Mouse (Mus musculus) midbrain, embryonic 11.5 days (tissue): Measurements from ENCODE around the gene Abca7. TPM values are rescaled to one million over a fixed set of nuclear protein-coding genes. Genes with fewer than 3 reads are reported as not detected.

Experiments
- ATAC-seq: fragments of 200-750 bp; cut with Nextera tagmentation; 2 replicates; pipeline ENCODE4 v1.8.0; 2017; ENCODE audit warnings: moderate TSS enrichment, moderate library complexity; ENCODE audit not compliant: low FRiP score
- DNase-seq: peaks from one replicate; pipeline ENCODE4 v3.0.0; 2015; ENCODE audit warnings: low spot score; ENCODE audit errors: missing footprints
- H3K27ac ChIP-seq: fragments of 300-500 bp; sonication (generic); 2 replicates; pipeline ENCODE4 v1.5.1; 2014; ENCODE audit warnings: low read depth, low read length
- H3K27me3 ChIP-seq: fragments of 300-500 bp; sonication (generic); 2 replicates; pipeline ENCODE4 v1.6.1; 2014; ENCODE audit warnings: mild to moderate bottlenecking, low read length, moderate library complexity, mixed read lengths; ENCODE audit not compliant: control insufficient read depth, insufficient read depth
- H3K36me3 ChIP-seq: fragments of 300-500 bp; sonication (generic); 2 replicates; pipeline ENCODE4 v1.6.1; 2014; ENCODE audit warnings: mild to moderate bottlenecking, low read length, moderate library complexity, mixed read lengths; ENCODE audit not compliant: control insufficient read depth, insufficient read depth
- H3K4me1 ChIP-seq: fragments of 300-500 bp; sonication (generic); 2 replicates; pipeline ENCODE4 v1.6.1; 2014; ENCODE audit warnings: low read length; ENCODE audit not compliant: control insufficient read depth, insufficient read depth
- H3K4me2 ChIP-seq: fragments of 300-500 bp; sonication (generic); 2 replicates; pipeline ENCODE4 v1.6.1; 2014; ENCODE audit warnings: mild to moderate bottlenecking, moderate library complexity
- H3K4me3 ChIP-seq: fragments of 300-500 bp; sonication (generic); 2 replicates; pipeline ENCODE4 v1.5.1; 2014; ENCODE audit warnings: low read depth, low read length
- H3K9ac ChIP-seq: fragments of 300-500 bp; sonication (generic); 2 replicates; pipeline ENCODE4 v1.6.1; 2014; ENCODE audit warnings: low read length
- H3K9me3 ChIP-seq: fragments of 300-500 bp; sonication (generic); 2 replicates; pipeline ENCODE4 v1.6.1; 2016; ENCODE audit warnings: low read length; ENCODE audit not compliant: control insufficient read depth
- WGBS: fragments of 180-500 bp; shearing (Covaris S2); extraction: QIAGEN DNeasy Blood & Tissue Kit; methylation state at CpG from one replicate; pipeline ENCODE4 v1.1.7; 2014; 5-methylcytosine and 5-hydroxymethylcytosine counted together
- polyA plus RNA-seq: library from polyadenylated mRNA; unstranded; fragments of >200 nt; fragmentation: Nextera tagmentation; extraction: Ambion mirVana; gene quantifications from 2 replicates; pipeline ENCODE4 v1.2.1, GENCODE M21; 2014

The Abca7 gene
- polyA plus RNA-seq, 1 experiment from 2014 or later, result 2.9 TPM

DNA sequence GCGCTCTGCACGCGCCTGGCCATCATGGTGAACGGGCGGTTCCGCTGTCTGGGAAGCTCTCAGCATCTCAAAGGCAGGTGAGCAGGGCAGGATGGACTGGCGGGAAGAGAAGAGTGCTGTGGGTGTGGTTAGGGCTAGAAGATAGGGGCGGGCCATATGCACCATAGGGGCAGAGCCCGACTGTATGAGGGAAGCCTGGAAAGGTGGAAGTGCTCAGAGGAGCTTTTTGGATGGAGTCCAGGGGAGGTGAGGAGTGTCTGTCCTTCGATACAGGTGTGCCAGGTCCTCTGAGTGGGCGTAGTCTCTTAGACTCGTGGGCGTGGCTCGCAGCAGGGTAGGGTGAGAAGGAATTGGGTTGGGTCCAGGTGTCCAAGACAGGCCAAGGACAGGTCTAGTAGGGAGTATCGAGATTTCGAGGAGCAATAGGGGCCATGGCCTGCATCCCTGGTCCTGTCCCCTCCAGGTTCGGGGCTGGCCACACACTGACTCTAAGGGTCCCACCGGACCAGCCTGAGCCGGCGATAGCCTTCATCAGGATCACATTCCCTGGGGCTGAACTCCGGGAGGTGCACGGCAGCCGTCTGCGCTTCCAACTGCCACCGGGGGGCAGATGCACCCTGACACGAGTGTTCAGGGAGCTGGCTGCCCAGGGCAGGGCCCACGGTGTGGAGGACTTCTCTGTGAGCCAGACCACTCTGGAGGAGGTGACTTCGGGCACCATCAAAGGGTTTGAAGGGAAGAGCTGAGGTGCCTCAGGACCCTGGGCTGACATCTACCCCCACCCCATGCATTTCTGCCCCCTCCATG, 18.4 kb downstream of the Abca7 start:
- H3K4me1 ChIP-seq, result peaks cover 4% of the 10 kb centered on the region; the same call in 1 of the 2 replicates
- H3K4me3 ChIP-seq, result no peak overlapping the region
- ATAC-seq (no peak), DNase-seq (no peak)
- no peaks in the 10 kb centered on the region for H3K36me3 ChIP-seq
- H3K4me2 ChIP-seq, result no peak overlapping the region
- no peak overlapping the region for H3K9ac ChIP-seq
- peaks cover 42% of the 10 kb centered on the region for H3K27me3 ChIP-seq
- peaks cover 11% of the 10 kb centered on the region for H3K9me3 ChIP-seq
- H3K27ac ChIP-seq, result no peak overlapping the region
- 25% methylated on average over 28 of the region's 28 CpGs for WGBS

DNA sequence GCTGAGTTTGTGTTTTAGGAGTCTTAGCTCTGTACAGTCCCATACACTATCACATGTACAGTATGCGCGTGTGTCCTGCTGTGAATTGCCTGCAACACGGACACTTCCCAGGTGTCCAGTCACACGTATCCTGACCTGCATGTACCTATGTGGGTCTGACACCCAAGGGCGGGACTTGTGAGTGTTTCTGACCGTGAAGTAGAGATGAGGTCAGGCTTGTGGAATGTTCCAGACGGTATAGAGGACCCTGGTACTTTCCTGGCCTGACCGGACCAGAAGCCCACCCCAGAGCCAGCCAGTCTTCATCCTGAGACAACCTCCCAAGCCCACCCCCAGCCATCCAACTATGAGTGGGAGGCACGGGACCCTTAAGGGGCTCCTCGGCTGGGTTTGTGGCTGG, 19.3 kb downstream of the Abca7 start:
- WGBS, result 87% methylated on average over 10 of the region's 10 CpGs
- H3K9me3 ChIP-seq, result peaks cover 4% of the 10 kb centered on the region
- DNase-seq, result no peak
- H3K4me2 ChIP-seq, result no peak overlapping the region
- H3K27ac ChIP-seq, result no peak overlapping the region
- no peak overlapping the region for H3K9ac ChIP-seq
- H3K36me3 ChIP-seq, result no peaks in the 10 kb centered on the region
- H3K27me3 ChIP-seq, result peaks cover 46% of the 10 kb centered on the region
- H3K4me3 ChIP-seq, result no peak overlapping the region
- no peak for ATAC-seq
- H3K4me1 ChIP-seq, result peaks cover 6% of the 10 kb centered on the region; the same call in 1 of the 2 replicates

DNA sequence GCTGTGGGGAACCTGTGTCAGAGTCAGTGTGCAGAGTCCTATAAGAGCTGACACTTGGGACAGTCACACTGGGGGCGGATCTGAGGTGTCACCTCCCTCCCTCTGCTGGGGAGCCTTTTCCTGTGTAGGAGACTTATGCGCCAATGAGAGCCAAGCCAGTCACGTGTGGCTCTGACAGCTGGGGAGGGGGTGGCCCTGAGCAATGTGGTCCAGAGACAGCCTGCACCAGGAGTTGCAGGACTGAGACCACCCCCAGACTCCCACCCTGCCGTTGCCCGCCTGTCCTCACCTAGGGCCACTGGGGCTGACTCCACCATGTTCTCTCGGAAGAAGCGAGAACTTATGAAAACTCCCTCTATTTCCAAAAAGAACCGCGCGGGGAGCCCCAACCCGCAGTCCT, 20.2 kb downstream of the Abca7 start, which contains the start of gene Arhgap45:
Gene Arhgap45 (plus strand): TSS at position 143 of the 400 bp plus-strand sequence.
- ATAC-seq, result no peak

DNA sequence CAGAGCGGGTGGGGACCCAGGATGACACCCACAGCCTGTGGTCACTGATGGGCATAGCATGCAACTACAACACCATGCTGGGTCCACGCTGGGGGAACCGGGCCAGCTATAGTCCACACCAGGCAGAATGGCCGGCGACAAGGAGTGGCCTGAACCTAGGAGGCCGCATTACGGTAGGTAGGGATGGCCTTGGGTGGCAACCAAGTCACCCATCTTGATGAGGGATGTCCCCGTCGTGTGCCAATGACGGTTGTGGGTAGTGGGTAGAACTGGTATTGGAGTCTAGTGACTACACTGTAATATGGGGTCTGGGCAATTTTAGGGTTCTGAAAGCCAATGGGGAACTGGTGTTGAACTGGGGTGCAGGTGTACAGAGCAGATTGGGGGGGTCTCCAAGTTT, 20.6 kb downstream of the Abca7 start:
- no peak overlapping the region for H3K4me2 ChIP-seq
- DNase-seq (no peak), ATAC-seq (no peak)
- H3K27ac ChIP-seq, result no peak overlapping the region
- H3K9ac ChIP-seq, result no peak overlapping the region
- 89% methylated on average over 10 of the region's 10 CpGs for WGBS
- H3K4me1 ChIP-seq, result peaks cover 6% of the 10 kb centered on the region; the same call in 1 of the 2 replicates
- peaks cover 44% of the 10 kb centered on the region for H3K27me3 ChIP-seq
- H3K36me3 ChIP-seq, result no peaks in the 10 kb centered on the region
- no peaks in the 10 kb centered on the region for H3K9me3 ChIP-seq
- H3K4me3 ChIP-seq, result no peak overlapping the region

More for the DNA sequence above, 20.2 kb downstream of the Abca7 start, which contains the start of gene Arhgap45:
- DNase-seq, result no peak
- Histone ChIP-seq H3K4me3 (no peak within 1 kb of the TSS), H3K4me1 (peaks cover 6% of the 10 kb centered on the region; the same call in 1 of the 2 replicates), H3K4me2 (no peak within 1 kb of the TSS), H3K9ac (no peak within 1 kb of the TSS), H3K36me3 (no peaks in the 10 kb centered on the region), H3K9me3 (no peaks in the 10 kb centered on the region), H3K27me3 (peaks cover 46% of the 10 kb centered on the region), H3K27ac (no peak within 1 kb of the TSS)
- WGBS, result 72% methylated on average over 11 of the region's 11 CpGs

DNA sequence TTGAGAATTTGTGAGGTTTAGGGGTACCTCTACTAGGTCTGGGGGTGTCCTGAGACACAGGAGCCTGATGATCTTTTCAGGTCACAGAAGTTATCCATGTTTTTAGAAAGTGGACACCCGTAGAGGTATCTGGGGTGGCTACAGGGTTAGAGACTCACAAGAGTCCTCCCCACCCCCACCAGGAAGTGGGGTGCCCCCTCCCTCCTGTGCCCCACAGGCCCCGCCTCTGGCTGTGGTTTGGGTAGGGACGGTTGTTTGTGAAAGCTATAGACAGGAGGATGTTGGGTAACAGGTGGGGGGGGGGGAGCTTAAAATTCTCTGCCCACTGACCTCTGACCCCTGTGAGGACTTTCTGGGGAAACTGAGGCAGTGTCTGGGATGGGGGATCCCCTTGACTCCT, 21.1 kb downstream of the Abca7 start:
- Histone ChIP-seq H3K4me1 (peaks cover 6% of the 10 kb centered on the region; the same call in 1 of the 2 replicates), H3K27me3 (peaks cover 42% of the 10 kb centered on the region)

DNA sequence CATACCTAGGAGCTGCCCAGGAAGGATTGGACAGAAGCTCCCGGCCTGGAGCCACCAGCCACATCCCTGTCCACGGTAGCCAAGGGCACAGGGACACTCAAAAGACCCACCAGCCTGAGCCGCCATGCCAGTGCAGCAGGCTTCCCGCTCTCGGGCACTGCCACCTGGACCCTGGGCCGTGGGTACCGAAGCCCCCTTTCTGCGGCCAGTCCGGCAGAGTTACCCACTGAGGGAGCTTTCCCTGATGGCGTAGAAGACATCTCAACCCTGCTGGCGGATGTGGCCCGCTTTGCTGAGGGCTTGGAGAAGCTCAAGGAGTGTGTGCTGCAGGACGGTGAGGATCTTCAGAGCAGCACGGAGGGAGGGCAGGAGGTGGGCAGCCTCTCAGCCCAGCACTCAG, 21.5 kb downstream of the Abca7 start:
- H3K27ac ChIP-seq, result no peak overlapping the region
- H3K36me3 ChIP-seq, result no peaks in the 10 kb centered on the region
- no peak overlapping the region for H3K4me2 ChIP-seq
- H3K4me3 ChIP-seq, result no peak overlapping the region
- peaks cover 42% of the 10 kb centered on the region for H3K27me3 ChIP-seq
- 83% methylated on average over 14 of the region's 14 CpGs for WGBS
- no peak for DNase-seq
- H3K4me1 ChIP-seq, result peaks cover 6% of the 10 kb centered on the region; the same call in 1 of the 2 replicates
- no peak overlapping the region for H3K9ac ChIP-seq
- H3K9me3 ChIP-seq, result no peaks in the 10 kb centered on the region
- ATAC-seq, result no peak

More for the DNA sequence above, 21.1 kb downstream of the Abca7 start:
- H3K4me2 ChIP-seq, result no peak overlapping the region
- no peak for DNase-seq
- no peak overlapping the region for H3K4me3 ChIP-seq
- 69% methylated on average over 3 of the region's 3 CpGs for WGBS
- ATAC-seq, result no peak
- H3K27ac ChIP-seq, result no peak overlapping the region
- H3K9ac ChIP-seq, result no peak overlapping the region
- no peaks in the 10 kb centered on the region for H3K36me3 ChIP-seq
- H3K9me3 ChIP-seq, result no peaks in the 10 kb centered on the region

DNA sequence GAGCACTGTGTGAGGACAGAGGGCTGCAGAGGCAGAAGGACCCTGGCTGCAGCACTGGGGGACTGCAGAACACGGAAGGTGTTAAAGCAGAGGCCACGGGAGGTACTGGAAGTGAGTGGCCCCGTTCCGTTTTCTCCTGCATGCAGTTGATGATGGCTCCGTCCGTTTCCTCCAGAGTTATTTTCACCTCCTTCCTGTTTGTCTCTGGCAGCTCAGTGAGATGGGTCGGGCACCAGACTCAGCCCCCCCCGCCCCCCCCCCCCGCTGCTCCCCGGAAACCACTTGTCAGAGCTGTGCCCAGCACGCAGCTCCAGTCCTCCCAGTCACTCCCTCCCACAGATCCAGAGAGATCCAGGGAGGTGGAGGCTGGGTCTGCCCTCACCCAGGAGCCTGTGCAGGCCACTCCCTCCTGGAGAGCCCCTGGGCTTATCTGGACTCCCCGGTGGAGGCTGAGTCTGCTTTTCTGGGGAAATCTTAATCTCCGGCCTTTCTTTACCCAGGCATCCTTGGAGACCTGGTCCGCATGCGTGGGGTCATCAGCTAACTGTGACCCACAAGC, 22.5 kb downstream of the Abca7 start:
- Histone ChIP-seq H3K4me3 (no peak overlapping the region), H3K9me3 (no peaks in the 10 kb centered on the region), H3K4me1 (peaks cover 6% of the 10 kb centered on the region; the same call in 1 of the 2 replicates), H3K27me3 (peaks cover 31% of the 10 kb centered on the region), H3K36me3 (no peaks in the 10 kb centered on the region), H3K4me2 (no peak overlapping the region), H3K27ac (no peak overlapping the region), H3K9ac (no peak overlapping the region)
- DNase-seq, result peak; percentile 86
- 5% methylated on average over 15 of the region's 15 CpGs for WGBS
- peak; percentile 38; the same call in 1 of the 2 replicates for ATAC-seq

DNA sequence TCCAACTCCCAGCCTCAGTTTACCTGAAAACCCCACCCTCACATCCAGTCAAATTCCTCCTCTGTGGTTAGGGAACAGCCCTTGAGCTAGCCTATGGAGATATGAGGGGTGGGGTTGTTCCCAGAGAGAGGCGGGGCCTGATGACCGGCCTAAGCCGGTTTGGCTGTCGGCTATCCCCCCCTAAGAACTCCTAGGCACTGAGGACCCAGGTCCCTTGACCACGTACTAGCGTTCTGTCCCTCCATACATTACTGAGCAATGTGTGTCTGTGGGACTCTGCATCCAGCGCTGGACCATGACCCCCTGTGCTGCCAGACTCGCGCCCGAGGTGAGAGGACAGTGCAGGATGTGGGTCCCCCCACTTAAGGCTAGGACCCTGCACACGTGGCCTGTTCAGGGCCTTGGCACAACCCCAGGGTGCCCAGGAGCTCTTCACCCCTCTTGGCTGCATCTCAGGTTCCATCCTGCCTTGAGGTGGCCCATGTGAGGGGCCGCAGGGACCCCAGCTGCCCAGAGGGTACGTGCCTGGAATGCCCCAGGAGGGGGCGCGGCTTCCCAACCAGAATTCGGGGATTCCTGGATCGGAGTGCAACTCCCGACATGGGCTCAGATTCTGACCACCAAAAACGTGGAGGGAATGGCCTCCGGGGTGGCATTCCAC, 23.3 kb downstream of the Abca7 start:
- peak; percentile 92 for DNase-seq
- peak overlapping the region; percentile 46 for H3K9ac ChIP-seq
- H3K4me1 ChIP-seq, result peaks cover 6% of the 10 kb centered on the region; the same call in 1 of the 2 replicates
- peak; percentile 63 for ATAC-seq
- peak overlapping the region; percentile 17; the same call in 1 of the 2 replicates for H3K4me3 ChIP-seq
- H3K27me3 ChIP-seq, result peaks cover 23% of the 10 kb centered on the region
- 3% methylated on average over 20 of the region's 20 CpGs for WGBS
- H3K27ac ChIP-seq, result no peak overlapping the region
- no peaks in the 10 kb centered on the region for H3K36me3 ChIP-seq
- peak overlapping the region; percentile 36 for H3K4me2 ChIP-seq
- H3K9me3 ChIP-seq, result no peaks in the 10 kb centered on the region
